Mouse (Mus musculus): ENCODE results near the gene Slc38a4.

GRCm38 (mm10) chr15:97004525-97004867 lies 51.3 kb downstream of the Slc38a4 start:
- TF ChIP-seq CTCF (IDR thresholded peaks at IDR 0.05; ENCODE audit: low read depth, low read length) (no peak), POLR2A (IDR thresholded peaks at IDR 0.05; ENCODE audit: extremely low read depth, insufficient read depth, low read length) (no peak)
